Mouse (Mus musculus) neural tube, embryonic 14.5 days (tissue): ENCODE measurements around the gene Kcnf1. TPM values are rescaled to one million over a fixed set of nuclear protein-coding genes. Genes with fewer than 3 reads are reported as not detected.
"Not testable (repeated sequence)": the region's sequence is repeated elsewhere in the genome, so short reads cannot be mapped to it uniquely, and the experiment has no call there.

Experiments used
- ATAC-seq: fragments of 200-750 bp; cut with Nextera tagmentation; 2 replicates; pipeline ENCODE4 v1.8.0; 2017; ENCODE audit warnings: low read depth, mild to moderate bottlenecking, moderate TSS enrichment, moderate library complexity
- H3K27ac ChIP-seq: fragments of 300-500 bp; sonication (generic); 2 replicates; pipeline ENCODE4 v1.5.1; 2014; ENCODE audit warnings: low read depth, mild to moderate bottlenecking, control low read depth, low read length, moderate library complexity, mixed read lengths
- H3K27me3 ChIP-seq: fragments of 300-500 bp; sonication (generic); 2 replicates; pipeline ENCODE4 v1.6.1; 2014; ENCODE audit warnings: low read length; ENCODE audit not compliant: control insufficient read depth, insufficient read depth
- H3K36me3 ChIP-seq: fragments of 300-500 bp; sonication (generic); 2 replicates; pipeline ENCODE4 v1.6.1; 2014; ENCODE audit warnings: low read length, mixed read lengths; ENCODE audit not compliant: control insufficient read depth, insufficient read depth
- H3K4me1 ChIP-seq: fragments of 300-500 bp; sonication (generic); 2 replicates; pipeline ENCODE4 v1.6.1; 2014; ENCODE audit warnings: low read length; ENCODE audit not compliant: control insufficient read depth, insufficient read depth
- H3K4me2 ChIP-seq: fragments of 300-500 bp; sonication (generic); 2 replicates; pipeline ENCODE4 v1.6.1; 2014; ENCODE audit warnings: mild to moderate bottlenecking, low read depth, low read length, control low read depth
- H3K4me3 ChIP-seq: fragments of 300-500 bp; sonication (generic); 2 replicates; pipeline ENCODE4 v1.5.1; 2014; ENCODE audit warnings: low read depth, low read length, control low read depth, mixed read lengths
- H3K9ac ChIP-seq: fragments of 300-500 bp; sonication (generic); replicated peaks from 2 replicates; pipeline ENCODE4 v1.6.1; 2014; ENCODE audit warnings: low read depth, mild to moderate bottlenecking, control low read depth, low read length, mixed read lengths
- H3K9me3 ChIP-seq: fragments of 300-500 bp; sonication (generic); 2 replicates; pipeline ENCODE4 v1.6.1; 2016; ENCODE audit warnings: low read length; ENCODE audit not compliant: control insufficient read depth
- WGBS: fragments of 180-500 bp; shearing (Covaris S2); extraction: QIAGEN DNeasy Blood & Tissue Kit; methylation state at CpG from one replicate; pipeline ENCODE4 v1.1.7; 2014; 5-methylcytosine and 5-hydroxymethylcytosine counted together
- polyA plus RNA-seq: library from polyadenylated mRNA; unstranded; fragments of >200 nt; fragmentation: Nextera tagmentation; extraction: Ambion mirVana; gene quantifications from 2 replicates; pipeline ENCODE4 v1.2.1, GENCODE M21; 2014

Kcnf1 gene
- polyA plus RNA-seq, 1 experiment from 2014 or later, result 2.8 TPM

DNA sequence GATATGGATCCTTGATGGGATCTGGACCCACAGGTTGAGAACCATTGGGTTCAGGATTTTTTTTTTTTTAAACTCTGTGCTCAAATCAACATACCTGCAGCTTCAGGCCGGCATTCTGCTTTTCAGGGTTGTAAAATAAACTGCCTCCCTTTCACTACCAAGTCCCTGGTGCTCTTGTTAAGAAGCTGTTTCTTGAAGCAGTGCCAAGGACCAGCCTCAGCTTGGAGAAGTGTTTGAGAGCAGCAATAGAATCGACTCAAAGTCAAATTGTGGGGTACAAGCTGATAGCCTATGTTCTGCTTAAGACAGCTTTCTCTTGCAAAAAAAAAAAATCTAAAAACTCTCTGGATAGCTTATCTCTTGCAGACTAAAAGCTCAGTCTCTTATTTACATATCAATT, 34.9 kb downstream of the Kcnf1 start:
- no peak for ATAC-seq
- Histone ChIP-seq H3K27ac (no peak overlapping the region), H3K4me2 (no peak overlapping the region), H3K4me3 (no peak overlapping the region), H3K36me3 (no peaks in the 10 kb centered on the region), H3K9me3 (no peaks in the 10 kb centered on the region), H3K9ac (no peak overlapping the region), H3K27me3 (no peaks in the 10 kb centered on the region), H3K4me1 (no peaks in the 10 kb centered on the region)
- 18% methylated on average over 2 of the region's 2 CpGs for WGBS

GRCm38 (mm10) chr12:17140436-17140835, 36.3 kb downstream of the Kcnf1 start:
- Histone ChIP-seq H3K4me3 (no peak overlapping the region), H3K27me3 (no peaks in the 10 kb centered on the region), H3K36me3 (no peaks in the 10 kb centered on the region), H3K9me3 (no peaks in the 10 kb centered on the region), H3K4me2 (no peak overlapping the region), H3K9ac (no peak overlapping the region), H3K27ac (no peak overlapping the region), H3K4me1 (no peaks in the 10 kb centered on the region)
- WGBS, result 81% methylated on average over 3 of the region's 3 CpGs
- no peak for ATAC-seq

DNA sequence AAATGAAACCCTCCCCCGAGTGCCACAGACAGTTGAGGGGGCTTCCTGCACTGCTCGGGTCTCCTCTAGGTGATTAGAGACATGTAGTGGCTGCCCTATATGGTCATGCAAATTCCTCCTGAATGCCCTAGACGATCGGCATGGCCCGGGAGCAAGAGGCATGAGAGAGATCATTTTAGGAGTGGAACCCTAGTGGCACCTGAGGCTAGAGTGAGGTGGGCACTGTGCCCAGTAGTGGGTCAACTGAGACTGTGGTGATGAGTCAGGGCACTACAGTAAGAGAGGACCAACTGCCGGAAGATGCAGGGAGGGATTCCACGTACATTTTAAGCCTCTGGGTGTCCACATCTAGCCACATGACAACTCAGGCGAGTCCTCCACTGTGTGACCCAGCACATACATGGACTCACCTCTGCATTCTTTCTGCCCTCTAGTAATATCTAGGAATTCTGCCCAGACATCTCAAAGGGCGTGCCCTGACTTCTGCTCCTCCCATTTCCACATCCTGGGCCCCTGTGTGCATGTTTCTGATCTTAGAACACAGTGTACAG, 42.1 kb downstream of the Kcnf1 start:
- Histone ChIP-seq H3K9me3 (no peaks in the 10 kb centered on the region), H3K4me1 (no peaks in the 10 kb centered on the region), H3K36me3 (no peaks in the 10 kb centered on the region), H3K9ac (no peak overlapping the region), H3K27me3 (no peaks in the 10 kb centered on the region), H3K4me2 (no peak overlapping the region), H3K4me3 (no peak overlapping the region), H3K27ac (no peak overlapping the region)
- WGBS, result 83% methylated on average over 9 of the region's 9 CpGs
- ATAC-seq, result no peak

DNA sequence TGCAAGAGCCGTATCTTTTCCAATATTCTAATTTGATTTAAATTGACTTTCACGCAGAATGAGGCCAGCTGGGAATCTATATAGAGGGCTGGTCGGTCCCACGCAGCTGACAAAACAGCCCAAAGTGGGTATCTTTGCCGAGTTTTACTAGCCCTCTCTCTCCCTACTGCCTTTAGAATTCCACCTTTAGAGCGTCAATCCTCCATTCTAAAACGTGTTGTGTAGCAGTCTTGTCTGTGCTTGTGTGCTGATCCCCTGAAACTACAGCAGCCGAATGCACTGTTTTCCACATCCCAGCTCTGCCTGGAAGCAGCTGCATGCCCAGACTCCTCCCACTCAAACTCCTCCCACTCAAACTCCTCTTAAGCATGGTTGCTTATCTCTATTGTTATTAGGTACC, 44.4 kb downstream of the Kcnf1 start:
- Histone ChIP-seq H3K36me3 (no peaks in the 10 kb centered on the region), H3K9ac (no peak overlapping the region), H3K9me3 (no peaks in the 10 kb centered on the region), H3K27ac (no peak overlapping the region), H3K27me3 (no peaks in the 10 kb centered on the region), H3K4me1 (no peaks in the 10 kb centered on the region), H3K4me3 (no peak overlapping the region), H3K4me2 (no peak overlapping the region)
- 72% methylated on average over 8 of the region's 8 CpGs for WGBS
- no peak for ATAC-seq

GRCm38 (mm10) chr12:17131563-17131962, 45.1 kb downstream of the Kcnf1 start:
- Histone ChIP-seq H3K9ac (no peak overlapping the region), H3K27ac (no peak overlapping the region), H3K4me2 (no peak overlapping the region), H3K27me3 (no peaks in the 10 kb centered on the region), H3K4me1 (no peaks in the 10 kb centered on the region), H3K36me3 (no peaks in the 10 kb centered on the region), H3K9me3 (no peaks in the 10 kb centered on the region), H3K4me3 (no peak overlapping the region)
- no peak for ATAC-seq
- WGBS, result 91% methylated on average over 10 of the region's 10 CpGs

DNA sequence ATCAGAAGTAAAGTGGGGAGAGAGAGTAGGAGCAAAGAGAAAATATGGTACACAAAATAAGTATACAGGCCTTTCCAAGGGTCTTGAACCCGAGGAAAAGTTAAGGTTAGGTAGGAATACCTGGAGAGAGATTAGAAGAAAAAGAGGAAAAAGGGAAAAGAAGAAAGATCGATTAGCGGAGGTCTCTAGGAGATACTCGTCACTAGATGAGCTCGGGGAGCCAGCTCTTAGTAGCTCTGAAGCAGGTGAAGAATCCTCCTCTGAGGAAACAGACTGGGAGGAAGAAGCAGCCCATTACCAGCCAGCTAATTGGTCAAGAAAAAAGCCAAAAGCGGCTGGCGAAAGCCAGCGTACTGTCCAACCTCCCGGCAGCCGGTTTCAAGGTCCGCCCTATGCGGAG, 53.8 kb downstream of the Kcnf1 start:
- not testable (repeated sequence) for H3K9ac ChIP-seq, H3K27ac ChIP-seq, ATAC-seq, H3K4me3 ChIP-seq, H3K9me3 ChIP-seq, H3K4me1 ChIP-seq, H3K4me2 ChIP-seq, H3K27me3 ChIP-seq, H3K36me3 ChIP-seq
- WGBS, result 90% methylated on average over 8 of the region's 12 CpGs

Other genes starting within 250 kb of the Kcnf1 start
- 1.5 and 2.0 TPM in 2 replicates for gene Pqlc3, start 176.5 kb downstream of the Kcnf1 start, polyA plus RNA-seq
- gene 2410004P03Rik, start 165.2 kb downstream of the Kcnf1 start, polyA plus RNA-seq, result 2.6 and 4.6 TPM in 2 replicates
- gene Pdia6, start 89.7 kb upstream of the Kcnf1 start, polyA plus RNA-seq, result 216 and 281 TPM in 2 replicates
- gene Atp6v1c2, start 152.5 kb upstream of the Kcnf1 start, polyA plus RNA-seq, result 0.37 and 0.70 TPM in 2 replicates
- 19.8 and 23.2 TPM in 2 replicates for gene Nol10, start 171.6 kb upstream of the Kcnf1 start, polyA plus RNA-seq